Mouse (Mus musculus) layer of hippocampus, adult 18-20 months (tissue): ENCODE measurements around the gene Olfr920. TPM values are rescaled to one million over a fixed set of nuclear protein-coding genes. Genes with fewer than 3 reads are reported as not detected.

Source experiments
- DNase-seq, 2 experiments: peaks; one replicate each; pipeline ENCODE4 v3.0.0; 2022; ENCODE audit warnings: low spot score in 2 of 2
- long read RNA-seq: library from polyadenylated mRNA; stranded (forward); transcript quantifications from one replicate; pipeline ENCODE4 v2.0.0, GENCODE M21; 2021
- total RNA-seq, 2 experiments: library from RNA; stranded (reverse); gene quantifications; 2 replicates each; pipeline ENCODE4 v1.2.3; 2021

Olfr920 gene
- under 1 TPM; 0.12 to 0.15 TPM for total RNA-seq
- long read RNA-seq: 0 reads

GRCm38 (mm10) chr9:38751999-38752398, at the start of gene Olfr920:
Olfr920 (plus strand) TSS chr9:38752299.
- DNase-seq: no peak

GRCm38 (mm10) chr9:38718102-38718501, 34.0 kb upstream of the Olfr920 start, which contains the start of gene Vwa5a:
Vwa5a (plus strand) TSS chr9:38718268.
- peak in 1 of 2 experiments; percentile 9 for DNase-seq

GRCm38 (mm10) chr9:38718927-38719441, 33.1 kb upstream of the Olfr920 start:
- DNase-seq: no peak

- no peak for DNase-seq
Measured at GRCm38 (mm10) chr9:38724044-38724443, 28.1 kb upstream of the Olfr920 start.

- no peak for DNase-seq
Measured at GRCm38 (mm10) chr9:38728218-38728617, 23.9 kb upstream of the Olfr920 start.

GRCm38 (mm10) chr9:38741408-38741807, 10.7 kb upstream of the Olfr920 start:
- no peak for DNase-seq

GRCm38 (mm10) chr9:38744619-38745315, 7.3 kb upstream of the Olfr920 start:
- DNase-seq: no peak

- DNase-seq: no peak
Measured at GRCm38 (mm10) chr9:38772768-38773167, 20.7 kb downstream of the Olfr920 start, which contains the start of gene Olfr921. Olfr921 (plus strand) TSS chr9:38773068.

GRCm38 (mm10) chr9:38792689-38793088, 40.6 kb downstream of the Olfr920 start:
- DNase-seq: no peak

- DNase-seq: peak in 1 of 2 experiments; percentile 5
Measured at GRCm38 (mm10) chr9:38805696-38806095, 53.6 kb downstream of the Olfr920 start.

Other genes starting within 250 kb of the Olfr920 start
- gene Olfr911-ps1, start 230.7 kb upstream of the Olfr920 start, total RNA-seq: not detected
- gene Olfr910, start 214.4 kb upstream of the Olfr920 start, total RNA-seq: not detected
- not detected for gene Olfr912, start 172.1 kb upstream of the Olfr920 start, total RNA-seq
- gene Olfr913, start 159.5 kb upstream of the Olfr920 start, total RNA-seq: not detected
- gene Olfr914, start 147.2 kb upstream of the Olfr920 start, total RNA-seq: not detected
- not detected for gene Olfr916, start 92.4 kb upstream of the Olfr920 start, total RNA-seq
- not detected for gene Olfr917, start 86.5 kb upstream of the Olfr920 start, total RNA-seq
- not detected for gene Olfr918, start 77.7 kb upstream of the Olfr920 start, total RNA-seq
- not detected for gene Olfr919, start 48.6 kb upstream of the Olfr920 start, total RNA-seq
- 10 to 100 TPM; 13.4 to 14.6 TPM for gene Vwa5a, start 34.0 kb upstream of the Olfr920 start, total RNA-seq
- not detected for gene Olfr921, start 20.8 kb downstream of the Olfr920 start, total RNA-seq
- gene Olfr922, start 62.3 kb downstream of the Olfr920 start, total RNA-seq: not detected
- gene Olfr923, start 74.2 kb downstream of the Olfr920 start, total RNA-seq: not detected
- not detected for gene Olfr924, start 92.2 kb downstream of the Olfr920 start, total RNA-seq
- gene Olfr26, start 102.8 kb downstream of the Olfr920 start, total RNA-seq: not detected
- not detected for gene Olfr926, start 124.8 kb downstream of the Olfr920 start, total RNA-seq
- not detected for gene Olfr930, start 177.5 kb downstream of the Olfr920 start, total RNA-seq
- gene Olfr933, start 220.0 kb downstream of the Olfr920 start, total RNA-seq: not detected
- gene Olfr934, start 236.0 kb downstream of the Olfr920 start, total RNA-seq: not detected
- not detected for gene Olfr935, start 247.4 kb downstream of the Olfr920 start, total RNA-seq